Mouse (Mus musculus): Measurements from ENCODE around the gene Tcstv3.

DNA sequence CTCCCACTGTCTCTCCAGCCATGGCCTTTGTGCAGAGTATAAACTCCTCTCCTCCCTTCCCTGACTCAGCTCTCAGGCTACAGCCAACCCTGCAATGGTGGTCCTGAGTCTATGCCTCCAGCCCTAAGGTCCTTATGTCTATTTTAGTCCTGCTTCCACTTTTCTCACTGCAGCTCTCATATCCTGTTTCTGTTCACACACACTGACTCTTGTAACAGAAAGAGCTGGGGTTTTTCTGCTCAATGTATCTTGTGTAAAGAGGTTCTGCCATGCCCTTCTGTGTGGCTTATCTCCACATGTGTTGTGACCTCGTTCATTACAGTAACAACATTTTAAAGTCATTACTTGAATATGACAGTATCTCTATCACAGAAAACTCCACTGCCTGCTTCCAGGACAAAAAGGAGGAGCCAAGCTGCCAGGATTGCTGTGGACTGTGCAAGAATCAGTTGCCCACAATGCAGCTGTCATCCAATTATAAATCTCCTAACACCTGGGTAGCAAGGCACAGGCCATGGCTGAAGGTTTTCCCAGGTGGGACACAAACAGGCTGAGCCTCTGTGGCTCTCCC is 17.3 kb upstream of the Tcstv3 start:
- no peak for TF ChIP-seq USF1 (IDR thresholded peaks at IDR 0.05; ENCODE audit: low read depth)
- no peak for TF ChIP-seq POLR2A (IDR thresholded peaks at IDR 0.05; ENCODE audit: insufficient read length, low read depth)
- TF ChIP-seq POLR2AphosphoS2 (IDR thresholded peaks at IDR 0.05; ENCODE audit: insufficient read length, low read depth) = no peak
- TF ChIP-seq TCF12 (IDR thresholded peaks at IDR 0.05; ENCODE audit: insufficient read depth, poor library complexity, severe bottlenecking) = no peak
- no peak for TF ChIP-seq MAX (IDR thresholded peaks at IDR 0.05; ENCODE audit: low read depth)
- no peak for TF ChIP-seq TCF3 (IDR thresholded peaks at IDR 0.05; ENCODE audit: insufficient read length, low read depth)
- no peak for TF ChIP-seq SRF (IDR thresholded peaks at IDR 0.05; ENCODE audit: control insufficient read depth, insufficient read length, low read depth)
- no peak for TF ChIP-seq E2F4 (IDR thresholded peaks at IDR 0.05; ENCODE audit: insufficient read depth)

Measured in myocyte (in vitro differentiated cells).